1 mouse cellular context compared by ENCODE assay signal in genomic region chr11:117780199-117780515, GRCm38 (mm10).
TF ChIP-seq lines count a peak whose summit lies in the region.

No protein-coding gene starts in this region.

TF ChIP-seq in MEL, 35 proteins besides CTCF, POLR2A, EP300 and RAD21 (continued from another document):
- no peak for TF ChIP-seq ZC3H11A (IDR thresholded peaks at IDR 0.05; ENCODE audit: low read depth, low read length)
- TF ChIP-seq SMC3 (IDR thresholded peaks at IDR 0.05; ENCODE audit: low read depth, low read length) = no peak
- TF ChIP-seq GABPA (IDR thresholded peaks at IDR 0.05; ENCODE audit: low read depth, low read length) = no peak
- TF ChIP-seq NRF1 (IDR thresholded peaks at IDR 0.05; ENCODE audit: insufficient read depth, low read depth, low read length, poor library complexity, severe bottlenecking) = 0 out of 2 replicates have a peak, but pooled peaks have one; percentile 4
- TF ChIP-seq BHLHE40 (IDR thresholded peaks at IDR 0.05; ENCODE audit: borderline replicate concordance, low read depth, low read length) = no peak
- no peak for TF ChIP-seq CHD1 (IDR thresholded peaks at IDR 0.05; ENCODE audit: low read depth, low read length)
- TF ChIP-seq RCOR1 (IDR thresholded peaks at IDR 0.05; ENCODE audit: low read depth, low read length) = no peak
- no peak for TF ChIP-seq ZNF384 (IDR thresholded peaks at IDR 0.05; ENCODE audit: low read depth, low read length)
- TF ChIP-seq KAT2A (conservative IDR thresholded peaks at IDR 0.05; ENCODE audit: low read depth, low read length) = no peak
- TF ChIP-seq MYB (IDR thresholded peaks at IDR 0.05; ENCODE audit: low read depth, low read length) = 0 out of 2 replicates have a peak, but pooled peaks have one; percentile 8
- no peak for TF ChIP-seq JUND (IDR thresholded peaks at IDR 0.05; ENCODE audit: low read depth, low read length)
- no peak for TF ChIP-seq GATA1 (IDR thresholded peaks at IDR 0.05; ENCODE audit: low read depth, low read length)
- TF ChIP-seq UBTF (IDR thresholded peaks at IDR 0.05; ENCODE audit: borderline replicate concordance, insufficient read depth, low read depth, low read length) = no peak
